Comparison of ENCODE assay signal across 8 mouse cellular contexts in the genomic region with DNA sequence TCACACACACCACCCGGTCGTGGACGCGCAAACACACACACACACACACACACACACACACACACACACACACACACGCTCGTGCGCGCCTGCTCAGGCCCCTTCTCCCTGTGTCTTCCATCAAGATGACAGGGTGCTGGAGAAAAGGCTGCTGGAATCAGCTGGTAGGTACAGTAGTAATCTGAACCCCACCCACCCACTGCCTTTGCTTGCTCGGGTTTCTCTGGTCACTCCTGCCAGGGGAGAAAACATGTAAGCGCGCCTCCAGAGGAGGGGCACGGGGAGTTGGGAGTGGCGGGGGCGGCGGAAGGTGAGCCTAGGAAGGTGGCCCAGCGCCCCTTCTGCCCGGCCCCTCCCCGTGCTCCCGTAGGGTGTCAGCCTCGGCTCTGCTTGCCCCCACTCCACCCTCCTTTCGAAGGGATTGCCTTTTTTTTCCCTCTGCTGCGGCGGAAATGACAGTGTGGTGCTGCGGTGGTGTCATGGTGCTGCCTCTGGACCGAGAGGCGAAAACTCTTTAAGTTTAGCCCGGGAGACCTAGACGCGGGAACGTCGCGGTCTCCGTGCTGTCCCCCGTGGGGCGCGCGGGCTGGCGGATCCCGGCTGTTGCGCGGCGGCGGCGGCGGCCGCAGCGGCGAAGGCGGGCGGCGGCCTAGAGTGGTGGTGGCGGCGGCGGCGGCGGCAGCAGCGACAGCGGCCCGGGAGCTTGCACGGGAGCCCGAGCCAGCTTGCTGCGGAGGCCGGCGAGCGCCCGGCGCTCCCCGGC. TPM values are rescaled to one million over a fixed set of nuclear protein-coding genes. Genes with fewer than 3 reads are reported as not detected.
DNase-seq lines count a peak whose midpoint lies in the region; ATAC-seq lines count a peak whose summit lies in the region.

A gene (plus strand): TSS at position 121 of the 763 bp plus-strand sequence.

- no peaks in the 10 kb centered on the region for H3K36me3 ChIP-seq in megakaryocyte, embryonic 14.5 days (replicated peaks; ENCODE audit: low read length)
- no peaks in the 10 kb centered on the region for H3K36me3 ChIP-seq in intestine, embryonic 14.5 days (ENCODE audit: control insufficient read depth, insufficient read depth, low read length)

- H3K27ac ChIP-seq in intestine, embryonic 14.5 days (ENCODE audit: low read depth), result no peak within 1 kb of the TSS

- WGBS in intestine, embryonic 14.5 days, result 13% methylated on average over 50 of the region's 68 CpGs

- H3K9ac ChIP-seq in intestine, embryonic 14.5 days (ENCODE audit: low read length), result peak within 1 kb of the TSS; percentile 51

- peaks cover 74% of the 10 kb centered on the region for H3K27me3 ChIP-seq in megakaryocyte, embryonic 14.5 days (replicated peaks)
- peaks cover 29% of the 10 kb centered on the region; the same call in 1 of the 2 replicates for H3K27me3 ChIP-seq in intestine, embryonic 14.5 days (replicated peaks; ENCODE audit: control insufficient read depth, insufficient read depth, low read length)

- peak within 1 kb of the TSS; percentile 90 for H3K4me3 ChIP-seq in megakaryocyte, embryonic 14.5 days (replicated peaks)
- H3K4me3 ChIP-seq in intestine, embryonic 14.5 days (ENCODE audit: low read depth, low read length), result peak within 1 kb of the TSS; percentile 48

- DNase-seq in embryo, embryonic 10.5 days (ENCODE audit: low spot score), result peak; percentile 40
- peak; percentile 70 for DNase-seq in intestine, embryonic 14.5 days (ENCODE audit: low spot score)
- DNase-seq in left cerebral cortex, postnatal 25 days (ENCODE audit: low spot score in 2 of 2), result peak; percentile 19 to 28
- peak; percentile 39 for DNase-seq in mesoderm, embryonic 11.5 days (ENCODE audit: low read depth, low spot score)
- peak; percentile 26 for DNase-seq in right cerebral cortex, postnatal 4 days

- H3K4me1 ChIP-seq in megakaryocyte, embryonic 14.5 days, result peaks cover 10% of the 10 kb centered on the region; the same call in 1 of the 2 replicates
- H3K4me1 ChIP-seq in intestine, embryonic 14.5 days (replicated peaks; ENCODE audit: control insufficient read depth, insufficient read depth, low read length), result no peaks in the 10 kb centered on the region

- H3K4me2 ChIP-seq in intestine, embryonic 14.5 days (ENCODE audit: low read length), result peak within 1 kb of the TSS; percentile 57

- intact Hi-C loops in left cerebral cortex, postnatal 25 days (cut with DNase I), result no loop called here

- no peak for ATAC-seq in megakaryocyte, adult 5-6 weeks (ENCODE audit: poor library complexity, severe bottlenecking)
- peak; percentile 59 for ATAC-seq in granulocyte monocyte progenitor cell, adult 5-6 weeks (replicated peaks; ENCODE audit: poor library complexity, severe bottlenecking)
- peak; percentile 75 for ATAC-seq in intestine, embryonic 14.5 days (replicated peaks; ENCODE audit: low FRiP score, low TSS enrichment, low read depth)

- peaks cover 4% of the 10 kb centered on the region; the same call in 1 of the 2 replicates for H3K9me3 ChIP-seq in megakaryocyte, embryonic 14.5 days
- no peaks in the 10 kb centered on the region for H3K9me3 ChIP-seq in intestine, embryonic 14.5 days (ENCODE audit: control insufficient read depth, low read length)

RNA-seq across cellular contexts. Expression of the gene that starts here (rescaled TPM):
- not detected in 2 replicates for polyA plus RNA-seq in megakaryocyte, embryonic 14.5 days (2012; ENCODE audit: insufficient read depth, low replicate concordance)
- total RNA-seq in megakaryocyte, adult 5-6 weeks (2015), result not detected in 2 replicates
- 0.07 and 0.12 TPM in 2 replicates for total RNA-seq in megakaryocyte, adult 5-6 weeks (2017)
- total RNA-seq in granulocyte monocyte progenitor cell, adult 5-6 weeks (2014; fragmentation: Nextera tagmentation), result not detected in 2 replicates
- total RNA-seq in granulocyte monocyte progenitor cell, adult 5-6 weeks (2017), result not detected in 2 replicates
- 3.7 and 4.4 TPM in 2 replicates for polyA plus RNA-seq in intestine, embryonic 14.5 days (2014; fragmentation: Nextera tagmentation; extraction: Ambion mirVana)
- total RNA-seq in left cerebral cortex, postnatal 25 days (2021), result 10 to 100 TPM; 24.4 to 28.2 TPM

Comparison
In these comparisons a context has a peak if more than half of its experiments do, and no peak if none do; other contexts are left out.
1. RNA of the gene that starts here (total RNA-seq): 24.4 to 28.2 TPM in left cerebral cortex, postnatal 25 days; 0.07 to 0.12 TPM in megakaryocyte, adult 5-6 weeks and not detected in granulocyte monocyte progenitor cell, adult 5-6 weeks; every median in the first group is over 10 times any median in the second.
2. Peak in ATAC-seq in granulocyte monocyte progenitor cell, adult 5-6 weeks; RNA of the gene not detected or under 1 TPM.
3. Peak in every context shown above with its lines, with median percentiles within 50 percentile points of each other: DNase-seq.